Mouse (Mus musculus): ENCODE data around the gene Ddx56.

DNA sequence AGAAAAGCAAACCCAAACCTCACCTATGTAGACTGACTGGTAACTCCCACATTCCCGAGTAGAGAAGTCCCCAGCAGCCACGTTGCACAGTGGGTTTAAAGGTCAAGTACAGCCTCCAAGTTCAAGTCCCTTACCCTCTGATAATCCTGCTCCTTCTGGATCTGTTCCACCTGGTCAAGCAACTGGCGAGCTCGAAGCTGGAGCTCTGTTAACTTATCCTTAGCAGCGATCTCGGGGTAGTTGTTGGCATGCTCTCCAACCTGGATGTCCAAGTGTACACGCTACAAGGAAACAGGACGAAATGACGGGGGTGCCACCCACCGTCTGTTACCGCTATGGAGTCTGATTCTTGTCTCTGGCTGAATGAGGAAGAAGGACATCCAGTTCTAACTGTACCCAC lies 6.0 kb upstream of the Ddx56 start:
- TF ChIP-seq CTCF (IDR thresholded peaks at IDR 0.05; ENCODE audit: borderline replicate concordance, control insufficient read depth, extremely low read depth, insufficient read depth, low read length, poor library complexity) (no peak), POLR2A (IDR thresholded peaks at IDR 0.05; ENCODE audit: control insufficient read depth, extremely low read depth, insufficient read depth, low read length, poor library complexity) (no peak)
